Mouse (Mus musculus): ENCODE data around the gene Pmpca. TPM values are rescaled to one million over a fixed set of nuclear protein-coding genes. Genes with fewer than 3 reads are reported as not detected.

Gene Pmpca
- polyA plus RNA-seq, 1 experiment from 2014 or later: 99.2 TPM

GRCm38 (mm10) chr2:26400296-26400695 lies 11.2 kb downstream of the Pmpca start:
- TF ChIP-seq CTCF (IDR thresholded peaks at IDR 0.05): no peak
- no peak for ATAC-seq
- ChIA-PET POLR2A (no interaction called here), CTCF (interaction anchor here (0.9 to 2.1 kb wide), 2 partner anchors 9 kb away, joined by 3 to 6 read pairs; partner anchors contain the start of gene Inpp5e)
- in situ Hi-C loops (cut with MboI; ENCODE audit: low pct_unique_long_range_greater_than_20kb): no loop called here
- DNase-seq (ENCODE audit: low read depth, low spot score): no peak
- no peaks in the 10 kb centered on the region for H3K27me3 ChIP-seq

GRCm38 (mm10) chr2:26401023-26401422 lies 11.9 kb downstream of the Pmpca start:
- in situ Hi-C loops (cut with MboI; ENCODE audit: low pct_unique_long_range_greater_than_20kb): no loop called here
- ATAC-seq (no peak), DNase-seq (ENCODE audit: low read depth, low spot score) (no peak)
- TF ChIP-seq CTCF (IDR thresholded peaks at IDR 0.05): no peak
- ChIA-PET CTCF (interaction anchor here (0.9 kb wide), 1 partner anchor 8 kb away, joined by 3 read pairs; the partner anchor contains the start of gene Inpp5e), POLR2A (interaction anchor here (1.1 kb wide), 1 partner anchor 10 kb away, joined by 3 read pairs; no protein-coding TSS in a partner anchor)
- H3K27me3 ChIP-seq: no peaks in the 10 kb centered on the region

DNA sequence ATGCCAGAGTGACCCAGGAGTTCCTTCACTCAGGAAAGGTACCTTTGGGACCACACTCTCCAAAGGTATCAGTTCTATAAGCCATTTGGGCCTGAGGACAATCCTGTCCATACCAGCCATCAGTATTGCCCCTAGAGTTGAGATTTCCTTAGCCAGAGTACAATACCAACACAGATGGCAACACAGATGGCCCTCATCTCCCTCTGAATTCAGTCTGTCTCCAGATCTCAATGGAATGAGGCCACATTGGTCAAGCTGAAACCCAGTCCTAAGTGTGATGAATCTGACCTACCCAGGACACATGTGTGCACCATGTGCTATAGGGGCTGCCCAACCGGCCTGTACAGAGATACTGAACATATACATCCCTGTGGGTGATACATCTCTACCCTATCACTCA lies 13.1 kb downstream of the Pmpca start:
- ChIA-PET POLR2A (interaction anchor here (0.6 to 1.1 kb wide), 2 partner anchors 11 to 164 kb away, joined by 3 to 5 read pairs; no protein-coding TSS in a partner anchor), CTCF (no interaction called here)
- DNase-seq (ENCODE audit: low read depth, low spot score): no peak
- H3K27me3 ChIP-seq: no peaks in the 10 kb centered on the region
- ATAC-seq: no peak
- no peak for TF ChIP-seq CTCF (IDR thresholded peaks at IDR 0.05)
- in situ Hi-C loops (cut with MboI; ENCODE audit: low pct_unique_long_range_greater_than_20kb): no loop called here

- H3K27me3 ChIP-seq: no peaks in the 10 kb centered on the region
- POLR2A ChIA-PET: no interaction called here
- DNase-seq (ENCODE audit: low read depth, low spot score): no peak
- in situ Hi-C loops (cut with MboI; ENCODE audit: low pct_unique_long_range_greater_than_20kb): no loop called here
- ATAC-seq: no peak
- TF ChIP-seq CTCF (IDR thresholded peaks at IDR 0.05): no peak
- CTCF ChIA-PET: interaction anchor here (1.5 kb wide), 1 partner anchor 12 kb away, joined by 4 read pairs; no protein-coding TSS in a partner anchor
These were observed 14.2 kb downstream of the Pmpca start for GRCm38 (mm10) chr2:26403306-26403705.

DNA sequence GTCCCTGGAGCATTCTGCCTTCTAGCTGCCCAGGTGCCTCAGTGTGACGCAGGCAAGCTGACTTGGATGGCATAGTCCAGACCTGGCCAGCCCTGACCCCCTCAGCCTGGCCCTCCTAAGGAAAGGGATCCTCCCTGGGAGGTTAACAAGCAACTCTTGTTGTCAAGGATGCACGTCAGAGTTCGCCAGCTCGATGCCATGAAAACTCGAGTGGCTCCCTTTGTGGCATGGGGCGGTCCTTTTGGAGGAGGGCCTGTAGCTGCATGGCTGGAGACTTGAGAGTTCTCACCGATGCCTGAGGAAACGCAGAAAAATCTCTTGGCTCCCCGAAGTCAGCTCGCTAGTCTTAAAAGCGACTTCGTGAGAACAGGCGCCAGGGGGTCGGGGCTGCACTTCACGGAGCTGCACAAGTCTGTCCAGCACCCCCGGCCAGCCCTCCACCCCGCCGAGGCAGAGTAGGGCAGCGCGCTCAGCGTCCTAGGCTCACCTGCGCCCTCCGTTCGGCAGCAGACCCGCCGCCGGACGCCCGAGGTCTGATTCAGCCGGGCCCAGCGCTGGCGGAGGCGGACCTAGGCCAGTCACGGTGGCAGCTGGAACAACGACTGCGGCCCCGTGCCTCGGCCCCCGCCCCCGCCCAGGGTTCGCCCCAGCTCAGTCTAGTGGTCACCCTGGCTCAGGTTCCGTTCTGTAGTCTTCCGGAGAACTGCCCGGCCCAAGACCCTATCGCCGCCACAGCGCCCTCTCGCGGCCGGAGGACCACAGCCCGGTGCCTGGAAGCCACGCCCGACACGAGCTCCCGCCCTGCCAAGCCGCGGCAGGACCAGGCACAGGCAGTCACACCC lies 19.6 kb downstream of the Pmpca start, which contains the start of gene Inpp5e:
Gene Inpp5e (minus strand): TSS at position 689 of the 842 bp plus-strand sequence.
- TF ChIP-seq CTCF (IDR thresholded peaks at IDR 0.05): no peak
- DNase-seq (ENCODE audit: low read depth, low spot score): peak; percentile 58
- peak; percentile 88 for ATAC-seq
- ChIA-PET POLR2A (interaction anchor here (0.6 to 1.0 kb wide), 3 partner anchors 10 to 828 kb away, joined by 3 to 4 read pairs (median 3); no protein-coding TSS in a partner anchor), CTCF (interaction anchor here (0.7 to 3.3 kb wide), 19 partner anchors 8 to 161 kb away, joined by 3 to 15 read pairs (median 4); partner anchors contain the start of genes Entr1, Pmpca and Sec16a)
- in situ Hi-C loops (cut with MboI; ENCODE audit: low pct_unique_long_range_greater_than_20kb): no loop called here
- H3K27me3 ChIP-seq: no peaks in the 10 kb centered on the region

GRCm38 (mm10) chr2:26409362-26409761 lies 20.2 kb downstream of the Pmpca start:
- ATAC-seq (no peak), DNase-seq (ENCODE audit: low read depth, low spot score) (no peak)
- H3K27me3 ChIP-seq: no peaks in the 10 kb centered on the region
- TF ChIP-seq CTCF (IDR thresholded peaks at IDR 0.05): no peak
- ChIA-PET CTCF (interaction anchor here (0.7 to 3.3 kb wide), 19 partner anchors 9 to 160 kb away, joined by 3 to 15 read pairs (median 4); partner anchors contain the start of genes Entr1, Pmpca and Sec16a), POLR2A (interaction anchor here (0.6 to 1.0 kb wide), 2 partner anchors 10 to 829 kb away, joined by 3 to 4 read pairs; no protein-coding TSS in a partner anchor)
- in situ Hi-C loops (cut with MboI; ENCODE audit: low pct_unique_long_range_greater_than_20kb): no loop called here

DNA sequence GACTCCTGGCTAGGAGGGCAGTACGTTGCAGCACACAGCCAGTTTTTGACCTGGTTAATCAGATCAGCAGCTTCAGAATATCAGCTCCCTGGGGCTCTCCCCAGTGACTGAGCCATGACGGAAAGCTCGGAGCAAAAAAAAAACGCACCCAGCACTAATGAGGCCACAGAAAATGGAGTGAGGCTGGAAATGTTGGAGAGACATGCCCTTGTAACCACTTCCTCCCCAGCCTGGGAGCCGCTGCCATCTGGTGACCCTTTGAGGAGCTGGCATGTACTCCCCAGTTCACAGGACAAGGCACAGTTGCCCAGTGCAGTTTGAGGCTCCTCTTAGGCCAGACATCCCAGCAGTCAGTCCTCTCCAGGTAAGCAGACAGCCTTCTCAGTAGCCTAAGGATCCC lies 21.0 kb downstream of the Pmpca start:
- no peaks in the 10 kb centered on the region for H3K27me3 ChIP-seq
- TF ChIP-seq CTCF (IDR thresholded peaks at IDR 0.05): no peak
- CTCF ChIA-PET: interaction anchor here (1.4 to 3.3 kb wide), 4 partner anchors 14 to 94 kb away, joined by 3 to 10 read pairs (median 6); no protein-coding TSS in a partner anchor
- ATAC-seq (no peak), DNase-seq (ENCODE audit: low read depth, low spot score) (no peak)
- POLR2A ChIA-PET: interaction anchor here (0.8 to 1.4 kb wide), 3 partner anchors 9 to 90 kb away, joined by 3 to 4 read pairs (median 3); no protein-coding TSS in a partner anchor
- in situ Hi-C loops (cut with MboI; ENCODE audit: low pct_unique_long_range_greater_than_20kb): no loop called here

DNA sequence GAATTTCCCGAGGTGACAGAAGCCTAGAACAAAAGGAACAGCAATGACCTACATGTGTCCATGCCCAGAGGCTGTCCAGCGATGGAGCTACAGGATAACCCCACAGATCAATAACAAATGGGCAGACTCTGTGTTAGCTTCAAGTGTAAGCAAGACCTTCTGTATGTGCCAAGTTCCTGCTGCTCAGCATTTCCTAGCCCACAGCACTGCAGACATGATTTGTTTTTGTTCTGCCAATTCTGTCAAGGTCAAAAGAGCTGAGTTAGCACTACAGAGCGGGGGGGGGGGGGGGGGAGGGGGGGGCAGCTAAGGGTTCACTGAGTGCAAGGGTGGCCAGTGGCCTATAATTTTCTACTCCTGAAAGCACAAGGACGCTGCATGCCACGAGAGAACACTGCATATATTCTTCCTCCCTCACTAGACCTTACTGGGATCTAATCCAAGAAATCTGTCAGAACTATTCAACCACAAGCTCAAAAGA lies 21.8 kb downstream of the Pmpca start:
- ChIA-PET CTCF (interaction anchor here (0.8 to 3.3 kb wide), 3 partner anchors 24 to 114 kb away, joined by 3 to 10 read pairs (median 3); no protein-coding TSS in a partner anchor), POLR2A (interaction anchor here (1.4 kb wide), 1 partner anchor 8 kb away, joined by 4 read pairs; no protein-coding TSS in a partner anchor)
- TF ChIP-seq CTCF (IDR thresholded peaks at IDR 0.05): no peak
- DNase-seq (ENCODE audit: low read depth, low spot score): no peak
- H3K27me3 ChIP-seq: no peaks in the 10 kb centered on the region
- in situ Hi-C loops (cut with MboI; ENCODE audit: low pct_unique_long_range_greater_than_20kb): no loop called here
- no peak for ATAC-seq

DNA sequence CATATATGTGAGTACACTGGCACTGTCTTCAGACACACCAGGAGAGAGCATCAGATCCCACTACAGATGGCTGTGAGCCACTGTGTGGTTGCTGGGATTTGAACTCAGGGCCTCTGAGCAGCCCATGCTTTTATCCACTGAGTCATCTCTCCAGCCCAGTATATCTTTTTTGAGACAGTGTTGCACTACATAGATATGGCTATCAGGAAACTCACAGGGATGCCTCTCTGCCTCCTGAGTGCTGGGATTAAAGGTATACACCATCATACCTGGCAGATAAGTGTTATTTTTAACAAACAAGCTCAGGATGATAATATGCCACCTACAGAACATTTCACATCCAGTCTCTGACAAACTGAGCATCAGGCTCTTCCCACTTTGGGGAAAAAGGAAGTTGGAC lies 27.9 kb downstream of the Pmpca start:
- ATAC-seq (no peak), DNase-seq (ENCODE audit: low read depth, low spot score) (no peak)
- TF ChIP-seq CTCF (IDR thresholded peaks at IDR 0.05): no peak
- no peaks in the 10 kb centered on the region for H3K27me3 ChIP-seq
- ChIA-PET CTCF (interaction anchor here (1.1 to 3.1 kb wide), 2 partner anchors 8 to 21 kb away, joined by 3 to 15 read pairs; partner anchors contain the start of gene Inpp5e), POLR2A (no interaction called here)
- in situ Hi-C loops (cut with MboI; ENCODE audit: low pct_unique_long_range_greater_than_20kb): no loop called here

GRCm38 (mm10) chr2:26418120-26418519 lies 29.0 kb downstream of the Pmpca start:
- ATAC-seq (no peak), DNase-seq (ENCODE audit: low read depth, low spot score) (no peak)
- TF ChIP-seq CTCF (IDR thresholded peaks at IDR 0.05): no peak
- in situ Hi-C loops (cut with MboI; ENCODE audit: low pct_unique_long_range_greater_than_20kb): no loop called here
- no peaks in the 10 kb centered on the region for H3K27me3 ChIP-seq
- POLR2A ChIA-PET: interaction anchor here (0.8 kb wide), 1 partner anchor 8 kb away, joined by 4 read pairs; no protein-coding TSS in a partner anchor
- CTCF ChIA-PET: interaction anchor here (1.1 to 3.1 kb wide), 2 partner anchors 9 to 20 kb away, joined by 3 to 15 read pairs; partner anchors contain the start of gene Inpp5e
